Mouse (Mus musculus): ENCODE measurements at regions not wholly inside any gene's neighbourhood (a gene's known extent, or its start where the extent isn't known, plus 50 kb on each side); places are given as distances from the start of the nearest gene placed in this dataset.

DNA sequence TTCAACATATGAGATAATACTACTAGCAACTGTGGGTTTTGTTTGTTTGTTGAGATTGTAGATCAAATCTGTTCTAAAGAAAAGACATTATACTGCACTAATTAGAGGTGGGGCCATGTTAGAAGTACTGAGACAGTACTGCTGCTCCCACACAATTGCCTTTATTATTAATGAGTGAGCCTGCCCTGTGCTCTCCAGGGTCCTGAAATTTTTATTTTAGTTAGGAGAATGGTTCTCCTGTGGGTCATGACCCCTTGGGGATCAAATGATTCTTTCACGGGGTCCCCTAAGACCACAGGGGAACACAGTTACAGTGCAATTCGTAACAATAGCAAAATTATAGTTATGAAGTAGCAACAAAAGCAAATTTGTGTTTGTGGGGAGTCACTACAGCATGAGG, 268.8 kb downstream of the Gm9195 start:
- no peak for DNase-seq (ENCODE audit: low read depth, low spot score)

DNA sequence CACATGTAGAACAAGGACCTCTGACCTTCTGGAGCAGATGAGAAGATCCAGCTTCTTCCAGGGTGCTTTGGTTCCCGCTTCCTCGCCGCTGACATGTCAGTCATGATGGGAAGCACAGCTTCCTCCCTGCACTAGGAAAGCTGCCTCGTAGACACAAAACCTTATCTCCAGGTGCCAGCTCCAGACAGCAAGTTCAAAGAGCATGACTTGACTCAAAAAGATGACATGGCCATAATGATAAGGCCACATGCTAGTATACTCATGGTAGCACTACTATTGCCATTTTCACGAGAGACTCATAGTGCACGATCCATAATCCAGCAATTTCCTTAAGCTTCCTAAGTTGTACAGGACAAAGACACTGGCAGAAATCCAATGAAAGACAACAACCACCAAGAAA, 272.1 kb downstream of the Gm9195 start:
- DNase-seq (ENCODE audit: low read depth, low spot score) = no peak

DNA sequence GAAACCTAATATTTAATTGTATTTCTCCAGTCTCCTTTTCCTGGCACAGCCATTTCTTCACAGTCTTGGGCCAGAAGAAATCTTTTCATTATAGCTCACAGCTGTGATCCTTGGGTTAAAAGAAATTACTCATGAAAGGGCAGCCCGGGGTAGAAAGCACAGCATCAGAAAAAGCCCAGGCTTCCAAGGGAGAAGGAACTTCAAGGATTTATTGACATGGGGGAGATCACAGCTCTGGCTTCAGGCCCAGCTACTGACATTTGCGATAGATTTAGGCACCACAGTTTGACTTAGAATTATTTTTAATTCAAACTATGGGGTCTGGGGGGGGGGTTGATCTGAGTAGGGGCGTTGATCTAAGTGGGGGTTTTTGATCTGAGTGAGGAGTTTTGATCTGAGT, 291.3 kb downstream of the Gm9195 start:
- DNase-seq (ENCODE audit: low read depth, low spot score) = no peak

DNA sequence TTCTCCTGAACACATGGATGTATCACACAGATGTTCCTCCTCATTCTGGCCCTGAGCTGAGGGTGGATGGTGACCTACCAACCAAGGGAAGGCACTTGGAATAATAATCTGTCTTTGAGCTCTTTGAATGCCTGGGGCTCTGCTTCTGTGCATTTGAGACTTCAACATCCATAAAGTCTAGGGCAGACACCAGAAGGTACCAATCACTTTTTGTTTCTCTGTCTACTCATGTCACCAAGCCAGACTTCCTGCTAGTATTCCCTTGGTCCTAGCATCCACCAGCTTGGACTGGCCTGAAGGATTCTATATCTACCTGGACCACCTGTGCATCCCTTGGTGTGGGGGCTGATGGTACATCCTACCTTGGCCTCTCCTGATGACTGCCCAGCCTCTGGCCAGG, 291.7 kb downstream of the Gm9195 start:
- DNase-seq (ENCODE audit: low read depth, low spot score) = no peak

DNA sequence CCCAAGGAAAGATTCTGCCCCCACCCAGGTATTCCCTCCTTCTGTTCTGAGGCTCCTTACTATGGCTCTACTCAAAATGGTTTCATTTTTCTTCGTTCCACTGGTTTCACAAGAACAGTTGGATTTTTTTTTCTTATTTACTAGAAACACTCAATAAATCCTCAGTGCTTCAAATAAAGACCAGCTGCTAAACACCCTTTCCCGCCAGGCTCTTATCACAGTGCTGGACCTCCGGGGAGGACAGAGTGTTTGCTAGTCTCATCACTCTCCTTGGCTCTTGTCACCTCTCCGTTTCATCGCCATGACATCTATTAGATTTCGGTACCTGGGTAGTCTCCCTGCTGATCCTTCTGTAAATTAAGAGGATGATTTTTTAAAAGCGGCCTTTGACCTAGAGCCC, 293.7 kb downstream of the Gm9195 start:
- DNase-seq (ENCODE audit: low read depth, low spot score) = no peak

DNA sequence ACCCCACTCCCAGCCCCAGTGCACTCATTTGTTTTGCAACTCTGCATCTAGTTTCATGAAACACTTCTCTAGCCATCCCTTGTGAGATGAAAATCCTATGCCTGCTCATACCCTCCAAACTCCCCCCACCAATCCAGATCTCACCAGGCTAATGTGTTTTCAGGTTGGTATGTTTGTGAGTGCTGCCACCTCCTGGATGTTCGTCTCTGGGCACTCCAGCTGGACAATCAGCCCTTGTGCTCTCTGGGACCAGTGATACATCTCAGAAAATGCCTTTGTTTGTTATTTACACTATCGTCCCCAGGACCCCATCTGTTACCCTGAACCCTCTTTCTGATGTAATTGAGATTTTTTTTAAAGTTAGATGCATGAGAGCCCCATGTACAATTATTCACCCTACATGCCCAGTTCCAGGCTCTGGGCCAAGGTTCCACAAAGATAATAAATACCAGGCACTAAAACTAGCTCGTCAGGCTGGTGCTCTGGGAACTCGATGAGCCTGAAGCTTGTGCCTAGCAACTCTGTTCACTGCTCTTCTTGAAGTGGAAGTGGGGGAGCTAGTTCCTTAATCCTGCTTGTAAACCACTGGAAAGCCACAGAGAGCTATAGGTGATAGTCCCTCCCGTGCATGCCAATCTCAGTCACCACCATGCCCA, 304.2 kb downstream of the Gm9195 start:
- DNase-seq (ENCODE audit: low read depth, low spot score) = no peak

DNA sequence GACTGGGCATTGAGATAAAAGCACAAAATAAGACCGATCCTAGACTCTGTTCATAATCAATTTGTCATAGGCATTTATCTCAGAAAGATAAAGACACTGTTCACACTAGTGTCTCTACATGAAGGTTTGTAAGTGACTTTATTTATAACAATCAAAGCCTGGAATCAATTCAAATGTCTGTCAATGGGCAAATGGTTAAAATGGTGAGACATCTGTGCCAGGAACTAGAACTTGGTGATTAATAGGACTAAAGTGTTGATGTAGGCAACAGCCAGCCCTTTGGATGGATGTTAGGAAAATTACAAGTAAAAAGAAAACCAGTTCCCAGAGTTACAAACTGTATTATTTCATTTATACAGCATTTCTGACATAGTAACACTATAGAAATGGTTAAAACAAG, 315.9 kb downstream of the Gm9195 start:
- DNase-seq (ENCODE audit: low read depth, low spot score) = no peak

DNA sequence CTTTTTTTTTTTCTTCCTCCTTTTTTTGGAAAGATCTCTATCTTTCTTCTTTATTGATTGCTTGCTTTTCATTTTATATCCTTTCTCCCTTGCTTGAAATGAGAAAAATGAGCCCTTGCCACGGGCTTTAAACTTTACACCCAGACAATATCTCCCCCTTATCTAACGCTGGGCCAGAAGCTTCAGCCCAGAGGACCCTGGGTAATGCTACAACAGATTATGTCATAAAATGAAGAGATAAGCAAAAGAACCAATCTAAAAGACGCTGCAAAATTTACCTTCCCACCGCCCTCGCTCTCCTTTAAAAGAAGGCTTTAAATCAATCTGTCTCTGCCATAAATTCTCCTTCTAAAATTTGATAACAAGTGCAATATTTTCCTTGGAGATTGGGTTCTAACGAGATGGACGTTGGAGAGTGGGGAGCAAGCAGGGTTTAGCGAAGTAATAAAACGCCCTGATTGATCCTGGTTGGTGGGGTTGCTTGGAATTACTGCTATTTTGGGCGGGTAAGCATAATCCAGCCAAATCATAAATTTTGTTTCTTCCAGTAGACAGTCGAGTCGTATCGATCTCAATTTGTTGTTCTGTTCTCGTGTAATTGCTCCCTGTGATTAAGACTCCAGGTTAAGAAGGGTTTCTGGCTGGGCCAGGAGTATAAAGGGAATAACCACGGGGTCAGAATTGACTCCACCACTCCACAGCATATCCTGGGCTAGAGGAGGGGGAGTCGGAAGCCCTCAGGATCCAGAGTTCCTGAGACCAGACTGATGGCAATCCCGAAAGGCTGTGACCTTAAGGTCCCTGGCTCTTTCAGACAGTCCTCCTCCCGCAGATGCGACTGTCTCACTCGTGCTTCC, 318.9 kb downstream of the Gm9195 start:
- DNase-seq (ENCODE audit: low read depth, low spot score) = no peak

DNA sequence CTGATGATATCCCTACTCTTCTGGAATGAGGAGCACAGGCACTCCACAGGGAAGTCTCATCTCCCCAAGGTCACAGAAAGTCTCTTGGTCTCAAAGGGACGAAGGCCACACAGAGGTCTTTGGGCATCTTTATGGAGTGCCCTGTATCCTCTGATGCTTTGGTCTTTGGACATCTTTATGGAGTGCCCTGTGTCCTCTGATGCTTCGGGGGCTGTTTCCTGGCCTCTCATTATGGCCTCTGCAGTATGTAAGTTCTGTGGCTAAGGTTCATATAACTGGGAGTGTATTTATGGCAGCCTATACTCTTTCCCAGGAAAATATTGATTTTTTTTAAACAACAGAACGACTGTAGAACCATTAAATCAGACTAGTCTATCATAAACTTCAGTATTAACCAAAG, 319.9 kb downstream of the Gm9195 start:
- no peak for DNase-seq (ENCODE audit: low read depth, low spot score)

DNA sequence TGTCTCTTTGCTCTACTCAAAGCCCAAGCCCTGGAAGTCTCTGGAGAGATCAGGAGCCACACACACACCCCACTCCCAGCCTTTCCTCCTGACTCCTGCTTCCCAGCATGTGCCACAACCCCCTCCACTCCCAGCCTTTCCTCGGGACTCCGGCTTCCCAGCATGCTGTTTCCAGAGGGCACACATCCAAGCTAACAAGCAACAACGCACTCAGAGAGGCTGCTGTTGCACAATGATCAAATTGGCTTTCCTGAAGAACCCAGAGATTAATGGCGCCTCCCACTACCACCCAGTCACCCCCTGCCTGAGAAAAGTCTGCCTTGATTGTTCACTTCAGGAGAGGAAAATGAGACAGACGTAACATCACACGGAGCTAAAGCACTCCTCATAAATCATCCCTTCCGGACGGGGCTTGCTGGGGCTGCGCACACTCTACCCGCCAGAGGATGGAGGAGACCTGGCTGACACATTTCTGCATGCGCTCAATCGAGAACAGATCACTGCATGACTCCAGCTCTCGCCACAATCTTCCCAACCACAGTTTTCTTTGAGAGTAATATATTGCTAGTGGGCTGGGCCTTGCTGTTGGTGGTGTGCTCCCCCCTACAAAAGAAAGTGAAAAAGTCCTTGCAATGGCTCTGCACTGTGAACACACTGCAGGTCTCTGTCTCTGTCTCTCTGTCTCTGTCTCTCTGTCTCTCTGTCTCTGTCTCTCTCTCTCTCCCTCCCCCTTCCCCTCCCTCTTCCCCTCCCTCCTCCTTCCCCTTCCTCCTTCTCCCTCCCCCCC, 332.9 kb downstream of the Gm9195 start:
- DNase-seq (ENCODE audit: low read depth, low spot score) = no peak

DNA sequence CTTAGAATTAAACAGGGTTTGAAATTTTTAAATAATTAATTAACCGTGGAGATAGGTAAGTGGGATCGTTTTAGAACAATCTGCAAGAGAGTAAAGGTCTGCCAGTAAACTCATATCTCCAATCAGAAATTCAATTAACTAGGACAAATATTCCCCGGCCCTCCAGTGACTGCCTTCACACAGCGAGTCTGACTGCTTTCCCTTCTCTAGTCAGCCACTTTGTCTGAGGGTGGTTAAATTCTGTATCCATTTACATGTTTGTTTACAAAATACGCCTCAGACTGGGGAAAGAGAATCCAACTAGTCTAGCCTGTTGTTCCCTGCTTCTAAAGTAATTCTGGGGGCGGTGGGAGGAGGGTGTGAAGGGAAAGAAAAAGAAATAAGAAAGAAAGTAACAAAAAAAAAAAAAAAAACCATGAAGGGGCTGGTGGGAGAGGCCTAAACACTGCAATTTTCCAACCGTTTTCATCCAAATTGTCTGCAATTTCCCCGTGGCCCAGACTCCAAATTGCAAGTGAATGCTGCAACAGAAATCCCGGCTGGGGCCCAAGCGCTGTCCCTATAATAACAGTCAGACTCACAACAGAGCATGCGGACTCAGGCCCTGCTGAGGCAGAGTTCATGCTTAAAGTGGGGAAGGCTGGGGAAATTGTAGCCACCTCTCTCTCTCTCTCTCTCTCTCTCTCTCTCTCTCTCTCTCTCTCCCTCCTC, 336.3 kb downstream of the Gm9195 start:
- DNase-seq (ENCODE audit: low read depth, low spot score) = no peak

DNA sequence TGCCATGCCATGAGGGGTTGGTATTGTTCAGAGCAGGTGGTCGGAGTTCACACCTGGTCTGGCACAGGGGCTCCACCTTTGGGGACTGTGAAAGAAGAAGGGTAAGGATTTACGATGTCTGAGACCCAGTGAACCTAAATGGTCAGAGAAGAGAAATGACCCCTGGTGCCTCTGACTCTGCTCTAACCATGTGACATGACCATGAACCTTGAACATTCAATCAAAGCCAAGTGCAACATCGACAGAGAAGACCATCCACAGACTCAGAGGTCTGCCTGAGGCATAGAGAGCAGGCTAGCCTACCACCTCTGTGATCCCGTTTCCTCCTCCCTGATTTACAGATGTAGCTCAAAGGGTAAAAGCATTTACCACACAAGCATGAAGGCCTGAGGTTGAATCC, 340.0 kb downstream of the Gm9195 start:
- DNase-seq (ENCODE audit: low read depth, low spot score) = no peak

DNA sequence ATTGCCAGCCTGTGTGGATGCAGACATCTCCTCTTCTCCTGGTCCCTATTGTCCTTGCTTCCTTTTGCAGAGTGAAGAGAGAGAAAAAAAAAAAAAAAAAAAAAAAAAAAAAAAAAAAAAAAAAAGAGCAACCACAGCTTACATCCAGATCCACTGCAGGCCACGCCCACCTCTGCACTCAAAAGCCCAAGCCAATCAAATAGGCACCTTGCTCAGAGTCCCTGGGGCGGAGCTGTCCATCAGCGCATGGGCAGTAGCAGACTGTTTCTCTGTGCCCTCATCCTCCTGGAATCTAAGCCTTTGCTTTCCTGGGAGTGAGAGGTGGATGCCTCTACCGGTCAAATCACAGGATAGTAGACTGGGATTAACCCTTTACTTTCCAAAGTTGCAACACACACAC, 342.2 kb downstream of the Gm9195 start:
- DNase-seq (ENCODE audit: low read depth, low spot score) = no peak

DNA sequence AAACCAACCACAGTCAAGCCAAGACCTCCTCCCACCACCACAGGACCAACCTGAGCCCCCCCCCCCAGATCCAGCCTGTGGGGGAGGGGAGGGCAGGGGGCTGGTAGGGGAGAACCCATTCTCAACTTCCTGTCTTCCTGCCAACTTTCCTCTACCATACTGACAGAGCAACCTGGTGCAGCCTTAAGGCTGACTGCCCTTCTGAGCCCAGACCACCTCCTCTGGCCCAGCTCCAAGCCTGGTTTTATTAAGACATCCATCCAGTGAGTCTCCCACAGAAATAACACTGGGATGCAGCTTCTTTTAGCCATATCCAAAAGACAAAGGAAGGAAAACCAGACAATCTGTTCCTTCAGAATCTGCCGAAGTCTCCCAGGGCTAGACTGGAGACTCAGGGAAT, 342.8 kb downstream of the Gm9195 start:
- DNase-seq (ENCODE audit: low read depth, low spot score) = no peak

DNA sequence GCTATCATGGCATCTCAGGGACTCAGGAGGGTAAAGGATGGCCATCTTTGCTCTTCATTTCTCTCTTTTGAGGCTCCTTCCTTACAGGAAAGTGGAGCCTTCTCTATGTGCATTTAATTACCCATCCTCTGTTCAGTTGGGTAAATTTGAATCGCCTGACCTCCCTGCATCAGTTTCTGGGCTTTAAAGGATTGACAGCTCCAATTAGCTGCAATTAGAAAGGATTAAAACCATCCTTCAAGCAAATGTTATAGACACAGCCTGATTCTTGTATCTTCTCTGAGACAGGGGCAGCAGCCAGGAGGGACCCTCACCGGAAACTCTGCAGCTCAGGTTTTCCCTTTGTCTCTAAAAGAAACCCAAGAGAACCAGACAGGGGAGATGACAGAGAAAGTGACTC, 345.3 kb downstream of the Gm9195 start:
- no peak for DNase-seq (ENCODE audit: low read depth, low spot score)

DNA sequence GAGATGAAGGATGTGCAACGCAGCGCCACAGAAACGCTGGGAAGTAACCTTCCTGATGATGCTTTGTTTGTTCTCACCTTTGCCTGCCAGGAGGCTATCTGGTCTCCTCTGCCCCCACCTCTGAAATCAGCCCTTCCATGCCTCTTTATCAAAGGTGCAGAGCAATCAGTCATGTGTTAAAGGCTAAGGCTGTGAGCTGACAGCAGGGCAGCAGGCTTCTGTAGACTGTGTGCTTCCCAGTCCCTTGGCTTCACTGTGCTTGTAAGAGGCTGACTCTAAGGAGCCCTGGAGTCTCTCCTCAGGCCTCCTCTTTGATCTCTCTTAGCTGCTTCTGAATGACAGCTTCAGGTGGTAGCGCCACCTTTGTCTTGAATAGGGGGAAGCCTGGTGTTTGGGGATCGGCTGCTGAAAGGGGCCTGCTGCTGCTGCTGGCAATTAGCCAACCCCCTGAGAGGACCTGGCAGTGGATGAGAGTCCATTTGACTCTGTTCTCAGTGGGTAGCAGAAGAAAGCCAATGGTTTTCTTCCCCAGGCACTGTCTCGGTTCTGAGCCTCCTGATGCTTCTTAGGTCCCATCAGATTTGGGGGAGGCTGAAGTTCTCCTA, 348.7 kb downstream of the Gm9195 start:
- no peak for DNase-seq (ENCODE audit: low read depth, low spot score)

DNA sequence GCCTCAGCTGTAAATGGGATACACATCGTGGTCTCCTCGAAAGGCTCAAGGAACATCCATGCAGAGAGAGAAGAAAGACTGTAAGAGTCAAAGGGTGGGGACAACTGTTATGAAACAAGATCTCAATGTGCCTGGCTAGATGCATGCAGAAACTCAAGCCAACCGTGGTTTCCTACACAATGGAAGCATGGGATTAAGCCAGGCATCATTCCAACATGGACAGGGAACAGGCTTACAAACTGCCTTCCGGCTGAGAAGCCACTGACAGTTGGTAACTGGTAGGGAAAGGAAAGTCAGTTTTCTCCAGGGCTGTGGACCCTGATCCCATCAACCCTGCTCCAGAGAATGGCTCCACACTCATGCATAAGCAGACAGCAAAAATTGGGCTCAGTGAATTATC, 350.5 kb downstream of the Gm9195 start:
- DNase-seq (ENCODE audit: low read depth, low spot score) = no peak

DNA sequence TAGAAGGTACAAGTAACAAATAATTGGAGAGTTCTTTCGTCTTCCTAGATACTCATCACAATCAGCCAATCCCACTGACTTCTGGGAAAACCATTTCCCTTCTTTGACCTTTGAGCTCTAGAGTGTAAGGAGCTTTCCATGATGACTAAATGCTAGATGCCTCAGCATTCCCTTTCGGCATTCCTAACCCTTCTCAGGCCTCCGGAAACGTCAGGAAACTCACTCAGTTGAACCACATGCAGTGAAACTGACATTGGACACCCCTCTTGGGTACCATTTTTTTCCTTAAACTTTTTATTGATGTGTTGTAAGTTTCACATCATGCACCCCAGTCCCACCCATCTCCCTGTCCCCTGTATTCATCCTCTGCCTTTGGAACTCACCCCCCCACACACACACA, 361.5 kb downstream of the Gm9195 start:
- no peak for DNase-seq (ENCODE audit: low read depth, low spot score)

DNA sequence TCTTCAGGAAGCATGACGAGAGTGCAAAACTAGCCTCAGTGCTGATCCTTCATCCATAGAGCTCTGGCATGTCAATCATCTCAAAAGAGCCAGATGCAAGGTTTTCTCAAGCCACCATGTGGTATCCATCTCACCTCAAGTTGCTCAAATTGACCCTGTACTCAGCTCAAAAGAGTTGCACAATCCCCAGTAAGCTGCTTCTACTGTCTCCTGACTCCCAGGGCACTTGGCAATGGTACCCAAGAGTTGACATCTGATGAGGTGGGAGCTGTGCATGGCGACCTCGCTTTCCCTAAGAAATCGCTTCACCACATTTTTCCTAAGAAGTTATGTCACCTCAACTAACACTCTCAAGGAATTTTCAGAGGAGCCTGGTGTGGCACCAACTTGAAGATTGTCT, 369.9 kb downstream of the Gm9195 start:
- DNase-seq (ENCODE audit: low read depth, low spot score) = no peak

DNA sequence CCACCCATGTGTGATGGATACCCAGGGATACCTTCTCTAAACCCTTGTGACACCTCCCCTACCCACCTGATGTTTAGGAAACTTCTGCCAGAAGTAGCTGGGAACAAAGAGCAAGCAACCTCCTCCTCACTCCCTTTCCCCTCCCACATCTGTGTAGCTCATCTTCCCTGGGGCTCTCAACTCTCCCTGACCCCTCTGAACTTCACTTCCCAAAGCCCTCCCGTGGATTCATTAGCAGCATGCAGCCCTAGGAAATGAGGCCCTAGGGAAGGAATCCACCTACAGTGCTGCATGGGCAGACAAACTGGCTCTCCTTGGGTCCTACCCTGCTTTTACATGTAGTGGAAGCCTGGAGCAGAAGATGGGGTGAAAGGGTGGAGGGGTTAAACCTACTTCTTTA, 370.6 kb downstream of the Gm9195 start:
- DNase-seq (ENCODE audit: low read depth, low spot score) = no peak

DNA sequence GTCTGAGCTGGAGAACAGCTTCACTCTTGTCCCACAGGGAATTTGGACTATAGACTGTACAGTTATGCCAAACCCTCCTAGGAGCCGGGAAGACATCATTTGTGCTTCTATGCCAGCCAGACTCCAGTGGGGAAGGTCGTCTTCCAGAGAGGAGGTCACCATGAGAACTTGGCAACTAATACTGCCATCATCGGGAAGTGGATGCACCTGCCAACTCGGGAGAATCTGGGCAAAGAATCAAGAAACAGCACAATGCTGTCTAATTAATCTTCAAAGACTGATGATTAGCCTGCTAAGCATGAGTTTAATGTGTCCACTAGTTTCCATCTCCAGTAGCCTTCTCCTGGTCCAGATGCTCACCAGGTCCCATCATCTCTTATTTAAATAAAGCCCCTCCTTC, 374.8 kb downstream of the Gm9195 start:
- no peak for DNase-seq (ENCODE audit: low read depth, low spot score)
